Mouse (Mus musculus) lung, postnatal 14 days (tissue): Measurements from ENCODE around the gene Hnrnpf.

Experiments
- DNase-seq: peaks from one replicate; pipeline ENCODE4 v3.0.0; 2021

Hnrnpf gene

DNA sequence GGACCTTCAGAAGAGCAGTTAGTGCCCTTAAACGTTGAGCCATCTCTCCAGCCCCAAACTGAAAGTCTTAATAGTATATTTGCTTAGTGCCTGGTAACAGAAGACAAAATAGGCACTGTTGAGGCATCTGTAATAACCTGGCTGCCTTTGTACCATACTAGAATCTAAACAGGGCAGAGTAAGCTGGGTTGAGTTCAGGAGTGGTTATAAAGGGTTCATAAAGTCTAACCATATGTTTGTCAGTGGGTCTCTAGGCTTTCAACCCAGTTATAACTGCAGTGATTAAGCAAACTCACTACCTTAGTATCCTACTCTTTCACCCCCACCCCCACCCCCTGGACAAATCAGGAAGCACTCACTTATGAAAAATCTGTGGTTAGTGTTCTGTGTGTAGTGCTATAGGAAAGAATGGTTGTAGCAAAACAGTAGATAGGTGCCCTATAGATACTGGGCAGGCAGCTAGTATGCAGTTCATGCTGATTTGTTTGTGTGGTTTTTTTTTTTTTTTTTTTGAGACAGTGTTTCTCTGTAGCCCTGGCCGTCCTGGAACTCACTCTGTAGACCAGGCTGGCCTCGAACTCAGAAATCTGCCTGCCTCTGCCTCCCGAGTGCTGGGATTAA lies 26.9 kb downstream of the Hnrnpf start:
- DNase-seq, result no peak

DNA sequence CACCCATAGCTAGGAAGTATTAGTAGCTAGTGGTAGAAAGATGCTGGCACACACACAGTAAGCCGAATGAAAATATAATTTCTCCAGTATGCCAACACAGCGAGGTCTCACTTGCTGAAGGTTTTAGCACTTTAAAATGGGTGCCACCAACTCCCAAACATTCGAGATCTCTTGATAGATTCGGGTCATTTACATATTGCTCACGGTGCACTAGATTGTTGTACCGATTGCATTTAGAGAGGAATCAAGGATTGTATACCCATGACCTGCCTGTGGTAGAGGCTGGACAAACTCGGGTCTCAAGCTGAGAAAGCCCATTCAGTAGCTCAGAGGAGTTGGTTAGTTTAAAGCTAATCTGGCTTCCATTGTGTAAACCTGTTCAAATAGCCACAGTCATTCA lies 27.8 kb downstream of the Hnrnpf start:
- DNase-seq, result no peak

DNA sequence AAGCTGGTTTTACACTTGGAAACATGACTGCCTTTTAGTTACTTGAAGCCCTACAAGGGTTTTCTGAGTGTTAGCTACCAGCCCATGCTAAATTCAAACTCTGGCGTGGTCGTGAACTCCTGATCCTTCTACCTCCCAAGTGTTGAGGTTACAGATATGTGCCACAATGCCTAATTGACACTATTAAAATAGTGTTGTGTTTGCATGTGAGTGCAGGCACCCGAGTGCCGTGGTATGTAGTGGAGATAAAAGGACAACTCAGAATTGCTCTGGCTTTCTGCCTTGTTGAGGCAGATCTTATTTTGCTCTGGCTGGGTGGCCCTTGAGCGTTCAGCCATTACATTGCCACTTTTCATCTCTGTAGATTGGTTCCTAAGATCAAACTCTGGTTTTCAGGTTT lies 28.6 kb downstream of the Hnrnpf start:
- DNase-seq, result no peak

DNA sequence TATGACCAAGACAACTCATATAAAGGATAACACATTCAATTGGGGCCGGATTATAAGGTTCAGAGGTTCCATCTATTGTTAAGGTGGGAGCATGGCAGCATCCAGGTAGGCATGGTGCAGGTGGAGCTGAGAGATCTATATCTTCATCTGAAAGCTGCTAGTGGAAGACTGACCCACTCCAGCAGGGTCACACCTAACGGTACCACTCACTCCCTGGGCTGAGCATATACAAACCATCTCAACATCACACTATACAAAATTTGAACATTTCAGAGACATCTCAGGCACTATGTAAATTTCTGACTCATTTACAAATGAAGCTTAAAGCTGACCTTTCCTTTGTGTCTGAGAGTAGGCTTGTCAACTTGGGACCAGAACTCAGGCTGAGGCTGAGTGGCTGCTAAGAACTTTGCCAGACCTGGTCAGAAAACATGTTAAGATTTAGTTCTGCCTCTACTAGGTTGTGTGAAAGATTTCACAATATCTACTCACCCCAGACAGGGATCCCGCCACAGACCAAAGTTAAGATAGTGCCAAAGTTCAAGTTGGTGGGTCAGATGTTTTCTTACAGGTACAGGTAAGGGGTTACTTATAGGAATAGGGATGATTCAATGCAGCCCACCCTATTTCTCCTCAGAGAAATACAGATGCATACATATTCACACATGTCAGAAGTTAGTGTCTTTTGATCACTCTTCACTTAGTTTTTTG lies 30.0 kb downstream of the Hnrnpf start:
- DNase-seq, result no peak

DNA sequence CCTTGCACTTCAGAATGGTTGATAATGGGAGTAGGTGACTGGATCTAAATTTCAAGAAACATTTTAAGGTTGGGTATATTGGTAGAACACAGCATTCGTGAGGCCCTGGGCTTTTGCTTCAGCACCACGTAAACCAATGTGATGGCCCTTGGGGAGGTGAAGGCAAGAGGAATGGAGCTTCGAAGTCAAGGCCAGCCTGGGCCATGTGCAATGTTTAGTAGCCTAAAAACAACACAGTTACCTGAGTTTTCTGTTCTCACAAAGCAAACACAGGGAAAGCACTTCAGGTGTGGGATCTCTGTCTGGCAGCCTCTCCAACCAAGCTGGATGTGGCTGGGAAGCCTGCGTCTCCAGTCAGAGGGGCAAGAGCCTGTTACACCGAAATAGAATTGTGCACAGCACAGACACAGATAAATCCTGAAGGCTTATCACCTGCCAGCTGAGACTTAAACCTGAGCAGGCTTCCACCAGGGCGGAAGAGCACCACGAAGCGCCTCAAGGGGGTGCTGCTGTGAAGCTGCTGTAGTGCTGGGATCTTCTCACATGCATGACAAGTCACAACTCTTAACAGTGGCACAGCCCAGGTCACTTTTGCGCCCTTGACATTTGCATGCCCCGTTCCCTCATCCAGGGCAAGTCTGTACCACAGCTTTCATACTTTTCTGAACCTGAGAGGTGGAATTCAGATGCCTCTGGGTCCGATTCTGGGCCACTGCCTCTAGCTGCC lies 32.4 kb downstream of the Hnrnpf start:
- DNase-seq, result peak; percentile 31

- no peak for DNase-seq
Measured at GRCm38 (mm10) chr6:117934301-117934700, 34.2 kb downstream of the Hnrnpf start.

DNA sequence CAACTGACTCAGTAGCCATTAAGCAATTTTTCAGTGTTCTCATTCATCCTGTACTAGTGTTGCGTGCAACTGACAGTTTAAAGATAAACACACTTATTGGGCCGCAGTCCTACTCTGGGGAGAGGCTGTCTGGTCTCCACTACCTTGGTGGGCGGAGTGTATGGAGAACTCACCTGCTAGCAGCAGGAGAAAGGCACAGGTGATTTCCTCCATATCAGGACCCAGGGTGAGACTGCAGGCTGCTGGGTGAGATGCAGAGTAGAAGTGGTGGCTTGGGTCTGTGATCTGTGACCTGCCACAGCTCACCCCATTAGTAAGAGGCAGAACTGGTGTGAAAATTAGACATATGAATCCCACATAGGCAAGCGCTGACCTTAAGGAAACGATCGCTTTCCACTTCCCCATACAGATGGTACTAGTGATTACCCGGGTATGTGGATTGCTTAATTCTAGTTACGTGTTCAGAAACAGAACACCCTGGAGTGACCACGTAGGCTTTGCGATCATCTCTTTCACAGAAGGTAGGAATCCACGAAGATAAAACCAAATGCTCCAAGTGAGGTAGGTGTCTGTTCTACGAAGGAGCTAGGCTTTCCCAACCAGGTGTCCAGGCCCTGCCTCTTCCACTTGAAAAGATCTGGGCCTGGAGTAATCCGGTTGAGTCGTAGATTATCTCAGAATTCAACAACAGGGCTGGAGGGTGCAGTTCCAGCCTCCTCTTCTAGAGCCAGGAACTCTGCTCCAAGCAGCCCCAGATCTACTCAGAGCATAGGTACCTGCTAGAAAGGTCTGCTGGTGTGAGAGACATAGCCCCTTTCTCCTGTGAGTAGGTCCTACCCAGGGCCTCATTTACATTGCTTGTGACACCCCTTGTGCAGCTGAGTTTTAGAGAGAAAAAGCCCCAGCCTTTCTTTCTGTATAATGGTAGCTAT lies 35.8 kb downstream of the Hnrnpf start:
- no peak for DNase-seq

DNA sequence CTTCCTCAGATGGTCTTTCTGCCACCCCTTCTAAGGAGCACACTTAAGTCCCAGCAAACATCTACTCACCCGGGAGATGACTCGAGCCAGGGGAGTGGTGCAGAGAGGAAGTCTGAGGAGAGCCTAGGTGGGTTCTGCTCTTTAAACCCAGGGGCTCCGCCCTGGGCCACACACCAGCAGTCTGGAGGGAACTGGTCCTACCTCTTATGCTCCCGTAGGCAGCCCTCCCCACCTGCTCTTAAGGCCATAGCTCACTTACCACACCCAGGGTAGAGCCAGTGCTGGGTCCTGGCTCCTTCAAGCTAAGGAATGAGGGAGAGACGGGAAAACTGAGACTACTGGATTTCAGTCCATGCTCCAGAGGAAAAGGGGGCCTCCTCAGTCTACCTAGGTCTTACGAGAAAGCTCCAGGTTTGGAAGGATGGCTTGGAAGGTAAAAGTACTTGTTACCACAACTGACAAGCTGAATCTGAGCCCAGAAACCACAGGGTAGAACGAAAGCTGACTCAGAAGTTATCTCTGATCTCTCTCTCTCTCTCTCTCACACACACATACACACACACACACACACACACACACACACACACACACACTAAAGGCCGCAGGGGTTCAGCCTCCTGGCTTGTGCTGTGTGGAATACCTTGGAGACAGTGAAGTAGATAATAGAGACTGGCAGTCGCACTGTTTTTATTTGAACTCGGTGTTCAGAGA lies 37.3 kb downstream of the Hnrnpf start, which contains the start of gene Fxyd4:
Gene Fxyd4 (minus strand): TSS at position 471 of the 711 bp plus-strand sequence.
- peak; percentile 19 for DNase-seq

- no peak for DNase-seq
Measured at GRCm38 (mm10) chr6:117938951-117939350, 38.8 kb downstream of the Hnrnpf start.

DNA sequence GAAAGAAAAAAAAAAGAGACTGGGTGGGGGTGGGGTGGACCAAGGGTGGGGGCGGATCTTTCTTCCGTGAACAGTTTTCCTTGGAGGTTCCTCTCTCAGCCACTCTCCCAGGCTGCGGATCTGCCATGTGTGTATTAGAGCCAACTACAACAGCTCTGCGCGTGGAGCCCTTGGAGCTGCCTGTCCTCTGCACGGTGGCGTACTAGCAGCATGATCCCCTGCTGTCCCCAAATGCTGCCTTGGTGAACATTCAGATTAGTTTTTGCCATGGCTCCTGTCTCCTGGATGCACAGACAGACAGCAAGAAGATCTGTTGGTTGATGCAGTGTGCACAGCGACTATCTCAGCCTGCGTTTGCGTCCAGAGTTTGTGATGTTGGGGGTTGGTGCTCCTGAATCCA lies 42.6 kb downstream of the Hnrnpf start:
- no peak for DNase-seq

DNA sequence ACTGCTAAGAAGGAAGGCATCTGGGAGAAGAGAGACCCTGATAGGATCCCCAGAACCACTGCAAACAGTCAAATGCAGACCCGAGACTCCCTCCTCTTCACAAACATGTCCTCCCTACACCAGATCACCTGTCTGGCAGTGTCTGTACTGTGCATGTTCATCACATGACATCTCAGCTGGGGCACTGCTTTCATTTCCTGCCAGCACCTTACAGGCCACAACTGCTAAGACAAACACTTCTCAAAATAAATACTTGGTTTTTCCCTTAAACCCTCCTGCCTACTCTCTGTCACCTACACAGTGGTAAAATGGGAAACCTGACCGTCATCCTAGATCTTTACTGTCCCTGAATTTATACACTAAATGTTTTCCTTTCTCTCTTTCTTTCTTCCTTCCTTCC lies 43.8 kb downstream of the Hnrnpf start:
- no peak for DNase-seq

DNA sequence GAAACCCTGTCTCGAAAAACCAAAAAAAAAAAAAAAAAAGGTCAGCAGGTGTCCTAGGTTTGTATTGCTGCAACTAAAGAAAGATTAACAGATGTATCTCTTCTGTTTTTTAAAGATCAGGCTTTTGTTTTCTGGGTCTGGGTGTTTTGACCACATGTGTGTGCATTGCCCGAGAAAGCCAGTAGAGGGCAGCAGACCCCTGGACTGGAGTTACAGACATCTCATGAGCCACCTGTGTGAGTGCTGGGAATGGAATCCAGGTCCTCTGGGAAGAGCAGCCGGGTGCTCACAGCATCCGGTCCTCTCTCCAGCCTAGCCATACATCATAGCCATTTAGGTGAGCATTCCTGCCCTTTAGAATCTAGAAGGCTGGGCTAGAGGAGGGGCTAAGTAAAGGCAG lies 52.2 kb downstream of the Hnrnpf start:
- DNase-seq, result no peak

DNA sequence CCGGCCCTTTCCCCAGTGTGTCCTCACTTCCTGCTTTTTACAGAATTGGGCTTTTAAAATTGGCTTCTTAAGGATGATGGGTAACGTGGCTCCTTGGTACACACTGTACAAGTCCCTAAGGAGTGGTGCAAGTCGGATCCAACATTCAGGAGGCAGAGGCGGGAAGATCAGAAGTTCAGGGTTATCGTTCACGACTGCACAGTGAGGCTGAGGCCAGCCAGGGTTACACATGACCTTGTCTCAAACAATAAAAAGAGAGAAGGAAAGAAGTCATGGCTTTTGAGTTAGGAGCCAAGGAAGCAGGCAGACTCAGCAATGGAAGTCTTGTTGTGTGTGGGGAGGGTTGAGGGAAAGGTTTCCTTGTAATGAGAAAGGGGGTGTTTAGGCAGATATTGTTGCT lies 56.0 kb downstream of the Hnrnpf start:
- DNase-seq, result no peak

DNA sequence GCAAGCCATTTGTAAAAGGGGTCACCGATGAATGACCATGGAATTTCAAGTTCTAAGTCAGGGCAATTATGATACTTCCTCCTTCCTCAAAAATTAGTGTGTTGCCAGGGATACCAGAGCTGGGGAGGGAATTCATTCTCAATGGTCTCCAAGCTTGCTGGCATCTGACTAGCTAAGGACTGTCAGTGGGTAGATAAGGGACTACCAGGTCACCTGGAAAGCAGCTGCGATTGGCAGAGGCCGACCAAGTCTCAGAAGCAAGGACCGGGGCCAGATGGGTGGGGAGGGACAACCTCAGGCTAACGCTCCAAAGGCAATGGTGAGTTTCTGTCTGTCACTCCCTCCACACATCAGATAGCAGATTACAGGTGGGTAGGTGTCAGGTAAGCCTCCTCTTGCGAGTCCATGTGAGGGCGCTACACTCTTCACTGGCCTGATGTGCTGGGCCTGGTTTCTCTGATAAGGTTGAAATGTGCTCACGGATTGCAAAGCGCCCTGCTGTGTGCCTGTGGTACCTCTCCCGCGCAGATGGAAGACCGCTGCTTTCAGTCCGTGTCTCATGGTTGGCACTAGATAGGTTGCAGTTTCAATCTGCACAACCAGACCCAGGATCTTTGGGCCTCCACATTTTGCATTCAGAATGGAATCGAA lies 56.9 kb downstream of the Hnrnpf start:
- DNase-seq, result no peak

GRCm38 (mm10) chr6:117963201-117963600 lies 63.1 kb downstream of the Hnrnpf start:
- DNase-seq, result no peak

- DNase-seq, result peak; percentile 21
Measured at GRCm38 (mm10) chr6:117966729-117967128, 66.6 kb downstream of the Hnrnpf start.
